Mouse (Mus musculus): ENCODE results near the gene Cog4. TPM values are rescaled to one million over a fixed set of nuclear protein-coding genes. Genes with fewer than 3 reads are reported as not detected.

Gene Cog4
- polyA plus RNA-seq, 1 experiment from 2014 or later: 74.9 TPM

Other genes starting within 250 kb of the Cog4 start
- gene Vac14, start 228.0 kb upstream of the Cog4 start, polyA plus RNA-seq (2016; fragmentation: Nextera tagmentation; extraction: Ambion mirVana): 29.5 and 29.7 TPM in 2 replicates
- 21.6 and 23.3 TPM in 2 replicates for gene Mtss1l, start 125.1 kb upstream of the Cog4 start, polyA plus RNA-seq (2016; fragmentation: Nextera tagmentation; extraction: Ambion mirVana)
- 0.83 and 1.1 TPM in 2 replicates for gene Il34, start 40.7 kb upstream of the Cog4 start, polyA plus RNA-seq (2016; fragmentation: Nextera tagmentation; extraction: Ambion mirVana)
- 163 and 170 TPM in 2 replicates for gene Sf3b3, start 187 bp downstream of the Cog4 start, polyA plus RNA-seq (2016; fragmentation: Nextera tagmentation; extraction: Ambion mirVana)
- gene Fuk, start 55.9 kb downstream of the Cog4 start, polyA plus RNA-seq (2016; fragmentation: Nextera tagmentation; extraction: Ambion mirVana): 11.4 and 11.9 TPM in 2 replicates
- 30.4 and 31.2 TPM in 2 replicates for gene St3gal2, start 73.3 kb downstream of the Cog4 start, polyA plus RNA-seq (2016; fragmentation: Nextera tagmentation; extraction: Ambion mirVana)
- gene Ddx19a, start 151.2 kb downstream of the Cog4 start, polyA plus RNA-seq (2016; fragmentation: Nextera tagmentation; extraction: Ambion mirVana): 13.9 and 16.9 TPM in 2 replicates
- gene Ddx19b, start 185.2 kb downstream of the Cog4 start, polyA plus RNA-seq (2016; fragmentation: Nextera tagmentation; extraction: Ambion mirVana): 9.5 and 9.7 TPM in 2 replicates
- gene Aars, start 186.5 kb downstream of the Cog4 start, polyA plus RNA-seq (2016; fragmentation: Nextera tagmentation; extraction: Ambion mirVana): 78.5 and 83.5 TPM in 2 replicates
- 3.2 TPM in 1 of 2 replicates, not detected in the other for gene Exosc6, start 209.7 kb downstream of the Cog4 start, polyA plus RNA-seq (2016; fragmentation: Nextera tagmentation; extraction: Ambion mirVana)
- gene Clec18a, start 245.8 kb downstream of the Cog4 start, polyA plus RNA-seq (2016; fragmentation: Nextera tagmentation; extraction: Ambion mirVana): 1.1 TPM in 2 replicates
- 14.4 and 15.1 TPM in 2 replicates for gene Pdpr, start 248.0 kb downstream of the Cog4 start, polyA plus RNA-seq (2016; fragmentation: Nextera tagmentation; extraction: Ambion mirVana)

Data from hindbrain, embryonic 12.5 days (tissue).